ENCODE assay signal across 8 mouse cellular contexts in the genomic region with DNA sequence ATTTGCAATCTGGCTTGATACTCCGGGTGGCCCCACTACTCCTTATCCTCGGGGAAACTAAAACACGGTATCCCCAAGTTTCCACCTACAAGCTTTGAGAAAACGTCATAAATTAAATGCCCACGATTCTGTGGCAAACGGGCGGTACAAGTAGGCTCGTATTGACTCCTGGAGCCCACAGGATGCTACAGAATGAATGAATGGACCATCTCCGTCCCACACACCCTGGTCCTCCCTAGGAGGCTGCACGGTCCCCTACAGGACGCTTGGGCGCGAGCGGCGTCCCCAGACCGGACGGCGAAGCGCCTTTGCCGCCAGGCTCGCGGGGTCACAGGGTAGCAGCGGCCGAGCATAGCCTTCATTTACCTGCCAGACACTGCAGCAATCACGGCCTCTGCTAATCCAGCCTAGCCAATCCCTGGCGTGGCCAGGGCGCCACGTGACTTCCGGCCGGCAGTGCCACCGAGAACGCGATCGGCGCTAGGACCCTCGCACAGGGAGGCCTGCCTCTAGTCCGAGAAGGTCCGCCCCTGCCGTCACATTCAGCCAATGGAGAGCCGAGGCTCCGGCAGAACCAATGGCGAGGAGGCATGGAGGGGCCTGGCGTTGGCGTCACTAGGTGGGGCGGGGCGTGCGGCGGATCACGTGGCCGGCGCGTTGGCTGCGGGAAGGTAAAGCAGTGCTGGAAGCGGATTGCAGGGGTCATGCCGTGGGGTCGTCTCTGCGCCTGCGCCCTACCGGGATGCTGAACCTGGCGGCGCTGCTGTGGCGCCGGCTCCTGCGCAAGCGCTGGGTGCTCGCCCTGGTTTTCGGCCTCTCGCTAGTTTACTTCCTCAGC. TPM values are rescaled to one million over a fixed set of nuclear protein-coding genes. Genes with fewer than 3 reads are reported as not detected.
DNase-seq lines count a peak whose midpoint lies in the region; ATAC-seq lines count a peak whose summit lies in the region.

A gene (minus strand): TSS at position 511 of the 838 bp plus-strand sequence.
A gene (plus strand): TSS at position 622 of the 838 bp plus-strand sequence.

- H3K27ac ChIP-seq in heart, embryonic 14.5 days (replicated peaks in 1 of 2; ENCODE audit: control insufficient read depth in 1 of 2, insufficient read depth in 1 of 2, low read depth in 2 of 2, low read length in 2 of 2) = peak within 1 kb of the TSS; percentile 71 to 73
- no peak within 1 kb of the TSS; the same call in 1 of the 2 replicates for H3K27ac ChIP-seq in liver, embryonic 13.5 days
- peak within 1 kb of the TSS; percentile 73 for H3K27ac ChIP-seq in stomach, embryonic 16.5 days (ENCODE audit: low read length)

- DNase-seq in c-Kit-negative CD71-positive TER-119-positive erythroid progenitor cells, embryonic 14.5 days (ENCODE audit: low read depth, low spot score) = peak; percentile 82
- peak; percentile 98 for DNase-seq in fibroblast of lung, adult 2 months (ENCODE audit: low read depth)
- peak; percentile 100 for DNase-seq in kidney, postnatal 14 days
- DNase-seq in liver, embryonic 13.5 days = peak; percentile 96
- DNase-seq in neural tube, embryonic 10.5 days (ENCODE audit: extremely low spot score, low spot score) = peak; percentile 100

- no peaks in the 10 kb centered on the region for H3K27me3 ChIP-seq in heart, embryonic 14.5 days (ENCODE audit: control insufficient read depth, insufficient read depth, low read length)
- H3K27me3 ChIP-seq in liver, embryonic 13.5 days = no peaks in the 10 kb centered on the region
- no peaks in the 10 kb centered on the region for H3K27me3 ChIP-seq in stomach, embryonic 16.5 days (ENCODE audit: control insufficient read depth, insufficient read depth, low read length)

- peaks cover 9% of the 10 kb centered on the region; the same call in 1 of the 2 replicates for H3K36me3 ChIP-seq in heart, embryonic 14.5 days (ENCODE audit: control insufficient read depth, insufficient read depth, low read length)
- H3K36me3 ChIP-seq in liver, embryonic 13.5 days = no peaks in the 10 kb centered on the region
- H3K36me3 ChIP-seq in stomach, embryonic 16.5 days (ENCODE audit: control insufficient read depth, insufficient read depth, low read length) = no peaks in the 10 kb centered on the region

- H3K9ac ChIP-seq in heart, embryonic 14.5 days (ENCODE audit: low read length) = peak within 1 kb of the TSS; percentile 83
- peak within 1 kb of the TSS; percentile 59 for H3K9ac ChIP-seq in liver, embryonic 13.5 days
- peak within 1 kb of the TSS; percentile 86 for H3K9ac ChIP-seq in stomach, embryonic 16.5 days (ENCODE audit: low read length)

- H3K4me2 ChIP-seq in heart, embryonic 14.5 days (ENCODE audit: low read length) = peak within 1 kb of the TSS; percentile 95
- H3K4me2 ChIP-seq in liver, embryonic 13.5 days = peak within 1 kb of the TSS; percentile 89
- peak within 1 kb of the TSS; percentile 78 for H3K4me2 ChIP-seq in stomach, embryonic 16.5 days (ENCODE audit: low read depth, low read length)

- H3K4me3 ChIP-seq in heart, embryonic 14.5 days (ENCODE audit: control insufficient read depth in 1 of 2, insufficient read depth in 1 of 2, low read depth in 1 of 2, low read length in 2 of 2) = peak within 1 kb of the TSS; percentile 65 to 87
- H3K4me3 ChIP-seq in liver, embryonic 13.5 days (replicated peaks) = peak within 1 kb of the TSS; percentile 68
- H3K4me3 ChIP-seq in stomach, embryonic 16.5 days (replicated peaks; ENCODE audit: low read length) = peak within 1 kb of the TSS; percentile 83

- peak; percentile 98 for ATAC-seq in CD4-positive, CD25-positive, alpha-beta regulatory T cell, adult 4 months
- ATAC-seq in heart, embryonic 14.5 days (ENCODE audit: insufficient number of reproducible peaks, insufficient read depth, low FRiP score, low read depth) = peak; percentile 100
- ATAC-seq in liver, embryonic 13.5 days (ENCODE audit: low read depth) = peak; percentile 99
- peak; percentile 100 for ATAC-seq in stomach, embryonic 16.5 days (ENCODE audit: insufficient read depth, low FRiP score)

- H3K9me3 ChIP-seq in heart, embryonic 14.5 days (ENCODE audit: control insufficient read depth, low read length) = no peaks in the 10 kb centered on the region
- H3K9me3 ChIP-seq in liver, embryonic 13.5 days (replicated peaks) = no peaks in the 10 kb centered on the region
- no peaks in the 10 kb centered on the region for H3K9me3 ChIP-seq in stomach, embryonic 16.5 days (replicated peaks; ENCODE audit: control insufficient read depth, low read length)

- peaks cover 5 to 13% of the 10 kb centered on the region in 2 experiments; a peak in 3 of 4 replicates for H3K4me1 ChIP-seq in heart, embryonic 14.5 days (ENCODE audit: control insufficient read depth in 2 of 2, insufficient read depth in 2 of 2, low read length in 2 of 2)
- H3K4me1 ChIP-seq in liver, embryonic 13.5 days (replicated peaks) = peaks cover 22% of the 10 kb centered on the region
- H3K4me1 ChIP-seq in stomach, embryonic 16.5 days (ENCODE audit: control insufficient read depth, insufficient read depth, low read length) = no peaks in the 10 kb centered on the region

- WGBS in heart, embryonic 14.5 days = under 1% methylated on average over 63 of the region's 68 CpGs
- under 1% methylated on average over 68 of the region's 68 CpGs for WGBS in liver, embryonic 13.5 days (ENCODE audit: insufficient replicate concordance)
- under 1% methylated on average over 68 of the region's 68 CpGs for WGBS in stomach, embryonic 16.5 days

RNA-seq across cellular contexts. Expression of the first gene that starts in this region (rescaled TPM):
- polyA plus RNA-seq in CD4-positive, CD25-positive, alpha-beta regulatory T cell, adult 4 months (2017; shearing (Covaris generic)) = not detected
- polyA plus RNA-seq in heart, embryonic 14.5 days (2014; fragmentation: Nextera tagmentation; extraction: Ambion mirVana) = 1.1 and 1.2 TPM in 2 replicates
- 0.29 and 0.41 TPM in 2 replicates for polyA plus RNA-seq in liver, embryonic 13.5 days (2015; fragmentation: Nextera tagmentation; extraction: Ambion mirVana)
- 1.3 and 2.6 TPM in 2 replicates for polyA plus RNA-seq in stomach, embryonic 16.5 days (2015; fragmentation: Nextera tagmentation; extraction: Ambion mirVana)

RNA-seq across cellular contexts. Expression of the second gene that starts in this region (rescaled TPM):
- 1 to 10 TPM; 3.6 TPM for polyA plus RNA-seq in CD4-positive, CD25-positive, alpha-beta regulatory T cell, adult 4 months (2017; shearing (Covaris generic))
- 5.7 and 6.0 TPM in 2 replicates for polyA plus RNA-seq in heart, embryonic 14.5 days (2014; fragmentation: Nextera tagmentation; extraction: Ambion mirVana)
- polyA plus RNA-seq in liver, embryonic 13.5 days (2015; fragmentation: Nextera tagmentation; extraction: Ambion mirVana) = 1.6 and 1.8 TPM in 2 replicates
- polyA plus RNA-seq in stomach, embryonic 16.5 days (2015; fragmentation: Nextera tagmentation; extraction: Ambion mirVana) = 7.4 and 7.7 TPM in 2 replicates
